Mouse (Mus musculus) c-Kit-positive CD71-positive TER-119-positive erythroid progenitor cells, embryonic 14.5 days (primary cell): ENCODE measurements at regions not wholly inside any gene's neighbourhood (a gene's known extent, or its start where the extent isn't known, plus 50 kb on each side); places are given as distances from the start of the nearest gene placed in this dataset.

Experiments
- DNase-seq: peaks from one replicate; pipeline ENCODE4 v3.0.0-alpha.2; 2013; ENCODE audit warnings: low spot score

DNA sequence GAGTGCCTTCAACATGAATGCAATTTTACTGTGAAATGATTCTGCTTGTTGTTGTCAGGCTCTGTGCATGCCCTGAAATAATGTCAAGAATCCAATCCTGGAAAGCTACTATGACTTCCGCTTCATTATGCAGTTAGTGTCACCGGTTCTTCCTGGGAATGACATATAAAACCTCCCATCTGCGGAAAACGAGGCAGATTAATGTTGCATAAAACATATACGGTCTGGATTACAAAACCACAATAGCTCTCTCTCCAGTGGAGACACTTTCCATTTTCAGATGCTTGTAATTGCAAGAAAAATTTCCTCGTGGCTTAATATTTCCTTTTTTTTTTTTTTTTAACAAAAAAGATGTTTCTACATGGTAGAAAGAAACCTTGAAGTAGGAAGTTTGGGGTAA, 198.2 kb upstream of the Chl1 start:
- no peak for DNase-seq

DNA sequence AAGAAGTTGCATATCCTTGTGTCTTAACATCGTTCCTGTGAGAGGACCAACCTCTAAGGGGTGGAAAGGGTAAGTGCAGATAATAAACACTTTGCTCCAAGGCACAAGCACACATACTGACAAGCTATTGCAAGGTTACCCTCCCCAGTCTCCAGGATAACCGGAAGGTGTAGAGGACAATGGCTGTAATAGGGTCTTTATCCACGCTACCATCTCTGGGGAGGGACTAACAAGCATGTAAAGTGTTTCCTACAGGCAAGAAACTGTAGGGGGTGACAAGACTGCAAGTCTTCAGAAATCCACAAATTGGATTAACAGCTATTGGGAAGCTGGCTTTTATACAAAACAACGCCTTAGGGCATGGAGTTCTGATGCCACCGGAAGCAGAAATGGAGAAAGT, 197.5 kb upstream of the Chl1 start:
- DNase-seq: no peak

DNA sequence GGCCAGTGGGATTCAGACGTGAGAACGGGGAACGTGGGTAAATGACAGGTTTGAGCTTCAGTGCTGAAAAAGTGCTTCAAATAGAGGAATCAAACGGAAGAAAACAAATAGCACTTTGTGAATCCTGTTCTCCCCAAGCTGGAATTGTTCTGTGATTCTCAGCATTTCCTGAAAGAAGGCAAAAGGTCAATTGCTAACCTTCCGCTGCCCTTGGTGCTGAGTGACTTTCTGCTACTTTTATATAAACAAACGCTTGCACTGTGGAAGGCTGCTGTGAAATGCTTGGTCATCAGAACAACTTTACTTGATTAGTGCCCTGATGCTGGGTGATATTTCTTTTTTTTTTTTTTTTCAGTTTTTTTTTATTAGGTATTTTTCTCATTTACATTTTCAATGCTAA, 192.3 kb upstream of the Chl1 start:
- no peak for DNase-seq

DNA sequence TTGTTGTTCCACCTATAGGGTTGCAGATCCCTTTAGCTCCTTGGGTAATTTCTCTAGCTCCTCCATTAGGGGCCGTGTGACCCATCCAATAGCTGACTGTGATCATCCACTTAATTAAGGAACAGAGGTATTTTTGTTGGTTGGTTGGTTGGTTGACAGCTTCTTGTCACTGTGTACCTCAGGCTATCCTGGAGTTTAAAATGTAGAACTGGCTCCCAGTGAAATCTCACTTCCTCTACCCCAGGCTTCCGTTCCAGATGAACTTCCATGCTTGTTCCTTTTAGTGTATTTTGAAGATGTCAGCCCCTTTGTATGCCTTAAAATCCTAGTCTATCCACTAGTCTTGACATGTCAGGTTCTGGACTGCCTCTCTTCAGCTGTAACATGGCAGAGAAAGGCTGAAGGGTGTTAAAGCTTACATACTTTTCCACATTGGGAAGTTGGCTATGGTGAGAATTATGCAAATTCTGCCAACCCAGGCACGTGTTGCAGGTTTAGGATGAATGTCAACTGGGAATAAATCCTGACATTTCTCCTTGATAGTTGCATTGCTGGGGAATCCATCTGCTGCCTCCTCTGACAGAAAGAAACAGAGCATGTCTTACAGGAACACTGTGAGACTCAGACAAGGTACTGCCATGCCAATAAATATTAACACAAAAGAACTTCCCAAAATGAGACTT, 191.6 kb upstream of the Chl1 start:
- no peak for DNase-seq

DNA sequence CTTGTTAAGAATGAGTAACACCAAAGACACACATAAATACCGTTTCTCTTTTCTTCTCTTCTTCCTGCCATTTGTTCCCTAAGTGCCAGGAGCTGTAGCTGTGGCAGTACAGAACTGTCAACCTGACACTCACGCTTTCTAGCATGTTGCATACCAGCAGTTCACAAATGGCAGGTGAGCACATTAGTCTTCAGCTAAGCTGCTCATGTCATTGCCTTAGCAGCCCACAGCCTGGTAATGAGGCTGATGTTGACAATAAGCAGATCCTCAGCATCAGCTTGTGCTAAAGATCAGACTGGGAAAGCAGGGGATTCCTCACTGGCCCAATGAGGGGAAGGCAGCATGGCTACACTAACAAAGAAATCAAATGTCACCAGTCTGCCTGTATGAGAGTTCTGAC, 190.4 kb upstream of the Chl1 start:
- no peak for DNase-seq

DNA sequence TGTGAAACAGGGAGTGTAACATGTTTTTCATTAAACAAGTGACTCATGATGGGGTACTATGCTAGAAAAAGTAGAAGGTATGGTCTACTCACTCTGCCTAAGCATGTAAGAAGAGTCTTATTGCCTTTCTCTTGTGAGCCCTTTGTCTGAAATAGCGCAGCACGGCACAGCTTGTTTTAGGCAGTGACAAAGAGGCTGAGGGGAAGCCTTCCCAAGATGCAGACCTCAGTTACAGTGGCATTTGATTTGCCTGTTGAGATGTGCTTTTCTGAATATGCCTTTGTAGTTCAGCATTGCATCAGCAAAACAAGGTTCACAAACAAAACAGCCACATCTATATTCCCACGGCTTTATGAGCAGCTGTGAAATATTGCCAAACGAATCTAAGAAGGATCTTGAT, 189.8 kb upstream of the Chl1 start:
- DNase-seq: no peak

DNA sequence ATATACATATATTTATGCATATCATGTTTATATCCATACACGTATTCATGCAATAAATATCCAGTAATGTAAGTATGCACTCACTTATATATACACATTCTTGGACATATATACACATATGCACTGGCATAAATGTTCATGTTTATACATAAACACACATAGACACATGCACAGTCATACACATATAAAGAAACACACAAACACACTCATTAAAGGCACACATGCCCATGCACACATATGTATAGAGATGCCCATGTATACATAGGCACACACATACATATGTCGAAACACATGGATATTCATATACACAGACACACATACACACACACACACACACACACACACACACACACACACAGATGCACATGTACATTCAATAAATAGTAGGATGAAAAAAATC, 189.3 kb upstream of the Chl1 start:
- no peak for DNase-seq

DNA sequence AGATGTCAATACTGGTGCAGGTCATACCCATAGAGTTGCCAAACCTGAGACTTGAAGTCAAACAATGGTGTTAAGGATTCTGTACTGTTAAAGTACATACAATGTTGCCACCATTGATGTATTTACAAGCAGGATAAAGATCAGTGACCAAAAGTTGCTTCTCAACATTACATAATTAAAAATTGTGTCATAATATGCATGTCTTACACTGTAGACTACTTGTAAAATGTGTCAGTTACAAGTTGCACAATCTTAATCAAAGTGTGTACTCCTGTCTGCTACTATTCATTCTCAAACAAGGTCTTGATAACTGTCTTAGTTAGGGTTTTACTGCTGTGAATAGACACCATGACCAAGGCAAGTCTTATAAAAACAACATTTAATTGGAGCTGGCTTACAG, 187.9 kb upstream of the Chl1 start:
- DNase-seq: no peak

DNA sequence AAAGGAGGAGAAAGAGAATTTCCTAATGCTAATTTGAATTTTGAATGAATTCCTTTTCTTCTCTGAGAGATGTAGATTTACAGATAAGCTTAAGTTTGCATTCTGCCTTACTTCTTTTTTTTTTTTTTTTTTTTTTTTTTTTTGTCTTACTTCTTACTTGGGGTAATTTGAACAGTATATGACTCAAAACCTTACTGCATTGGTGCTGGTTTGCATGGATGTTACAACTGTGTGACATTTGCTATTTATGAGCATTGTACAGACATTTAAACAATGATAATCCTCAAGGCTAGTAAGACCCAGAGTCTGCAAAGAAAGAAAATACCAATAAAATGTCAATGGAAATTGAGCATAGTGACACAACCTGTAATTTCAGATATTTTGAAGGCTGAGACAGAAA, 174.7 kb upstream of the Chl1 start:
- no peak for DNase-seq

DNA sequence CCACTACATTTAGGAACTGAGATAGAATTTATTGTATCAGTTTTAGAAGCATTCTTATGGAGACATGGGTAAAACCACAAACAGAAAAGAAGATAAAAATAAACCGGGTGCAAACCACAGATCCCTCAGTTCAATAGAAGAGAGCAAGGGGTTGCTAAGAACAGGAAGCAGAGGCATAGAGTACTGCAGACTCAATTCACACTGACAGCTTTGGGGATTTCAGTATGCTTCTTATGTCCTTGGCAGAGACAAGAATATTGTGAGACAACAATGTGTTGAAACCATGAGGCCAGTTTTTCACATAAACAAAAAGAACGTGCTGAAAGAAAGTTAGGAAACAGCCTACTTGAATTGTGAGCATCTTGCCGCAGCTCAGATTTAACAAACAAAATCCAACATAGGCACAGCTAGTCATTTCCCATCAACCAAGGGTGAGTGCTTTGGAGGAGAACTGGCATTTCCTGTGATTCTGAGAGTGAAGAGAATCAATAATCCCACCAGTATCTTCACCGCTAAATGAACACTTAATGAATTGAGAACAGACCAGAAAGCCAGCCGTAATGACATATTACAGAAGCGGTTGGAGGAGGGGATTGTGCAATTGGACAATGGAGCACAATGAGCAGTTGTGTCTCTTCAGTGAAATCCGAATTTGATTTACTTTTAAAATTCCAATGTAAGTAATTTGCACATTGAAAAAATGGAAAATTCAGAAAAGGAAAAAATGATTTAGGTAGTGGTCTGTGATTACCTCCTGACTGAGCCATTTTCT, 170.2 kb upstream of the Chl1 start:
- no peak for DNase-seq

DNA sequence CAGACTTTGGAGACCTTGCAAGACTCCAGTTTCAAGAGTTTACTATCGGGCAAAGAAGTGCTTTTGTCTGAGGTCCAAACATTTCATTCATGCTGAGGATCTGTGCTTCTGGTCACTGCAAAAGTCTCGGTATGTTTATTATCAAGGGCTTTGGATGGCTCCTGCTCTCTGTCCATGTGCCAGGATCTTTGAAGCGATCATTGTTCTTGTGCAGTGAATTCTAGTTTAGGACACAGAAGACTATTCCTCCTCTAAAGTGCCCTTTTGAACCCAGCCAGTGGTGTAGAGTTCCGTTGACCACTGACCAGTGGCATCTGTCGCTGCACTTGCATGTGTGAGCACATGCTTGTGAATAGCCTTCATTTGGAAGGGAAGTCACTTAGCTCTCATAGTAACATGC, 166.9 kb upstream of the Chl1 start:
- no peak for DNase-seq

DNA sequence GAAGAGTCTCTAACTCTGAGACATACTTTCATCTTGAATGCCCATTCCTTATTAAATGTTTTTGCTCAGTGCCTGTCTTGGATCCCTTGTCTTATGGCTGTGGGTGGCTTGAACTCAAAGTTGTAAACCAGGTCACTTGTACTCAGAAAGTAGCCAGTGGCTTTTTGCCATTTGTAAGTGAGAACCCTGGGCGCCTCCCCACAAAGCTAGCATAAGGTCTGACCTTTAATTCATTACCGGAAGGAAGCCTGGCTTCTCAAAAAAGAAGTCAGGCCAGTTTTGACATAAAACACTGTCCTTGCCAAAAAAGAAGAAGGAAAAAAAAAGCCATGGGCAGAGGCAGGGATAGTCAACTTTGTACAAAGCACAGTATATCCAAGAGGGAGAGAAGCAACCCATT, 166.0 kb upstream of the Chl1 start:
- DNase-seq: no peak

DNA sequence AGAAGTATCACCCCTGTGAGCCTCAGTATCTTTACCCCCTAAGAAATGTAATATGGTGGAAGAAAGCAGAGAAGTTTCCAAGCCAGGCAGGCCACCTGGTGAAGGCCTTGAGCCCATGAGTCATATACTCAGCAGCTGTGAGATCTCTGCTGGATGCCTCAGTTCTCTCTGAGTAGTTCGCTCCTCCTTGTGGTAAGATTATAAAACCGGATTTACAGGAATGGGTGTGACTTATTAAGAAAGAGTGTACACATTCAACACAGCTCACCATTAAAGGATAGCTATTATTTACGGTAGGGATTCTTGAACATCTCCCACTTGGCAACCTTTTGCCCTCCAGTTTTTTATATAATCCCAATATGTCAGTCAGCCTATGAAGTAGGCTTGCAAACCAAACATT, 165.2 kb upstream of the Chl1 start:
- no peak for DNase-seq

DNA sequence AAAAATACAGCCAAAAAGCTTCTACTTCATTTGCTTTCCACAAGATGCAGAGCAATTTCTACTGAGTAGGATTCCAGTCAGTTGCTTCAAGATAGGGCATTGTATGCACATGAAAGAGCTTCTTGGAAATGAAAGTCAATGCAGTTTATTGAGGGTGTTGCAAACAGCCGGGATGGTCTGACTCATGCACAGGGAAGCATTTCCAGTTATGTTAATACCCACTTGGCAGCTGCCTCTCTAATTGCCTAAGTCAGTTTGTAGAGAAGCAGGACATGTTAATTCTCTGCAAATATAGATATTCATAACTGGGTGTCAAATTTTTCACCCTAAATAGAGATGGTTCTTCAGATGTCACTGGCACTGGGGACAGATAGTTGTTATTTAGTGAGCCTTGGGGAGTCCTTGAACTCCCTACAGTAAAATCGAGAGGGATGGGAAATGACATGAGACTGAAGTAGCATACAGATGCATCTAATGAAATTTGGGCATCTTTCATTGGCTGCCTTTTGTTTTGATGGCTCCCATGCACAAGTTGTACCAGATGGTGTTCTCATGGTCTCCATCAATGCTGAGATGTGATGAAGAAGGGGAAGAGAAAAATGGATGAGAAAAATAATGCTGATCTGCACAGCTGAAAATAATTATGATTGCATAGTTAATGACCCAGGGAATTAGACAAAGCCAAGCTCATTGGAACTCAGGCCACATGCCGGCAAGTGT, 157.8 kb upstream of the Chl1 start:
- DNase-seq: no peak

DNA sequence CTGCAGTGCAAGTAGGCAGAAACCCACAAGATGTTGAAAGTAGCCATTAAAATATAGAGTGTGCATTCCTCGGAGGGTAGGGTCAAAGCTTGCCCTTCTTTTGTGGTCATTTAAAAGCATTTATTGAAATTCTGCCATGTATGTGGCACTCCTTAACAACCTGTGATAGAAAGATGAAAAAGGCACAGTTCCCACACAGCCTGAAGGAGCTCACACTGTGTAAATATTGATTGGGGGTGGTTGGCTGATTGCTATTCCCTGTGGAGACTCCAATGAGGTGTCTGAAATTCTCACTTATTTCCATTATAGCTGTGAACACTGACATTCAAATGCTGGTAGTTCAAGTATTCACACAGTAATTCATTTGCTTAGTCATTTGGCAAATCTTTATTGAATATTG, 157.0 kb upstream of the Chl1 start:
- DNase-seq: no peak

DNA sequence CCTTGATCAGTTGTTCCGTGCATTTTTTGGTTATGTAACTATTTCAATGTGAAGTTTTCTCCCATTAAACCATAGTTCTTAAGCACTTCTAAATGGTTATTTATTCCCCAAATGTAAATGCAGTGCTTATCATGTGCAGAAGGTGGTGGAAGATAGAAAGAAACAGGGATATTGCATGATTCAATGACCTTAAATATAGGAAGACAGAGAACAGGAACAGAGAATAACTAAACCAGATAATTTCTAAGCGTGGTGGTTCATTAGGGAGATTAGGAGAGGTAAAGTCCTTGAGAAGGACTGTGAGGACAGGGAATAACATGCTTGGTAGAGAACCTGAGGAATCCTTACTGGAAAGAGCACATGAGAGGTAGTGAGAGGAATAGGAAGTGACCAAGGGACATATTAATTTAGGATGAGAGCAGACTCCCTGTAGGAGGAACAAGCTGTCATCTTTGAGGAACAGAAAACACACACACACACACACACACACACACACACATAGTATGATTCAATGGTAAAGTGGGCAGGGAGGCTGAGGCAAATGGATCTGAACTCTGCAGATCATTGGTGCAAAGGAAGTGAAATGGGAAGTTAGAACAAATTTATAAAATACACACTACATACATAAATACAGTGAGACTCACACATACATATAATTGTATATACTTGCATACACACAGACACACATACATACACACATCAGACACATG, 143.4 kb upstream of the Chl1 start:
- DNase-seq: no peak

DNA sequence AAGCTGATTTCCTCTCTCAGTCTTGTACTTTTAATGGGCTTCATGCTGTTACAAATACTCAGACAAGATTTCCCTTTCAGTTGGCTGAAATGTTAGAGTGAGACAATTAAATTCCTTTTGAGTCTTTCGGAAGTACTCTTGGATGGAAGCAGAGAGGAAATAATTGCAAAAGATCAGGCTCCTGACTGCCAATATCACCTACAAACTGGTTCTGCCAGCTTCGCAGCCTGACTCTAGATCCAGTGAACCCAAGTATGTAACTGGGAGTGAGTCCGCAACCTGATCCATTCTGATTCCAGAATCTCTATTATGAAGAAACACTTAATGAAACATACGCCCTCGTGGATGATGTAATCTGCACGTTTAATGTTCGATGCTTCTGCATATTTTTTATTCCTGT, 135.4 kb upstream of the Chl1 start:
- no peak for DNase-seq

DNA sequence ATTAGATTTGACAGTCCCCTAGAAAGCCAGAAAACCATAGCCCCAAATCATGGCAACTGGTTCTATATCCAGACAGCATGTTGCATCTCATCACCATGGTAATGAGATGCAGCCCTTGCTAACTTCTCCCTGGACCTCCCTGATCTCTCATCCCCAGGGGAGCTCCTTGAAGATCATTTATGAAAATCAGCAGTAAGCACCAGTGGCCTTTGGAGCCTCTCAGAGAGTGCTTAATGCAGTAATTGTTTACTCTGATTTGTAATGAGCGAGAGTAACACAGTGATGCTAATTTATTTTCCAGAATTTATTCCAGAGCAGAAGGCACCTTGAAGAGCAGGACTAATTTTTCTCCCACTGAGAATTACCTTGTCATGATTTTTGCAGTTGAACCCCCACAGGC, 133.1 kb upstream of the Chl1 start:
- DNase-seq: no peak

DNA sequence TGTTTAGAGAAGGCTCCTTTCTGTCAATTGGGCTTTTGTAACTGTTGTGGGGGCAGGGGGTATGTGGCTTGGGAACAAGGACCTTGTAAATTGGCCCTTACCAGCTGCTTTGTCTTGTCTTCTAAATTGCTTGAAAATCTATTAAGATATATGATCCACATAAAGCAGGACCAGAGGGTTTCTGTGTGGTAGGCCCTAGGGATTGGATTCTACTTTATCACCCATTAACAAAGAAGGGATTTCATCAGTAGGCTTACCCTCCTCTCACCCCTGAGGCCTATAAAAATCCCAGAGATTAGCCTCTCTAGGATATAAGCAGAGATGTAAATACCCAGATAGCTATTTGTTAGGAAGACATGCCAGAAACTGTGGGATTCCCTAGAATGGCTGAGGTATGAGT, 132.3 kb upstream of the Chl1 start:
- DNase-seq: no peak

DNA sequence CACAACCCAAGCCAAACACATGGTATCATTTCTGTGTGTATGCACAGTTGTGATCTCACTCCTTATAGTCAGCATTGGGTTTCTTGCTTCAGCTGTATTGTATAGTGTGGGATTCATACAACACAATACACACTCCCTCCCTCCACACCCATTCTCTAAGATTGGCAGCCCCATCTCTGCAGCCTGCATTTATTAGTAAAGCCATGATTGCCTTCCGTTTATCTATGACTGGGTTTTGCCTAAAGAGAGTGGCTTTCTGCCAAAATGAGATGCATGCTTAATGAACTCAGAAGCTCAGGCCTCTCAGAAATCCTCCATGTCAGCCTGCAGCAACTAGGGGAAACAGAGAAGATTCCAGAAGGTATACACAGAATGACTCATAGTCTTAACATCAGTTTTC, 129.4 kb upstream of the Chl1 start:
- no peak for DNase-seq

DNA sequence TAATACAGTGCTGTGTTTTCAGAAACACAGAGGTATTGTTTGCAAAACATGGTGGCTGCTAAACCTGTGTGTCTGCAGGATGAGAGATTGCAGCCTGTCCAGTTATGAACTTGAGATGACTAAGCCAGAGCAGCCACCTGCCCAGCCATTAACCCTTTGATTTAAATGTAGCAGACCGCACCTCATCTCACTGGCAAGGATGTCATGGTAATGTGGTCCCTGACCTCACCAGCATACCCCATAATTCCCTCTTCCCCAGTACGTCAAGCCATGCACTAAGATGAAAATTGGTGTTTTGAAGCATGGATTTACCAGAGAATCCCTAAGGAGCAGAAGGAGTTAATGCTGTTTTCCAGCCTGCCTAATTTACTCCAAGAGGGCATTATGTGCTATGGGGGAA, 128.5 kb upstream of the Chl1 start:
- DNase-seq: no peak

DNA sequence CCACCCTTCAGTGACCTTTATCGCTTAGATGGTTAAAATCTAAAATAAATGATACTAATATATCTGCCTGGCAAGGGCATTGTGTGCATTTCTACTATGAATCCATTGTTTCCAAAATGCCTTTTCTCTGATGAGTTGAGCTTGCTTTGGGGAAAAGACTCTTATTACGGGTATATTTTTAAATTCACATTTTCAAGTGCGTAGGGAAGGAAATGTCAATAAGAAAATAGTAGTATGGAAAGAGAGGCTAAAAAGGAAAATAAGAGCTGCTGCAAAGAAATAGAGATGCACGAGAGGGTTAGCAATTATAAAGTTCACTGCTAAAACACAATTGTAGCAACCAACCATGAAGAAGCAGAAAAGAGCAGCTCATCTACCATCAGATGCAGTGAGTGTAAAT, 123.8 kb upstream of the Chl1 start:
- DNase-seq: no peak

DNA sequence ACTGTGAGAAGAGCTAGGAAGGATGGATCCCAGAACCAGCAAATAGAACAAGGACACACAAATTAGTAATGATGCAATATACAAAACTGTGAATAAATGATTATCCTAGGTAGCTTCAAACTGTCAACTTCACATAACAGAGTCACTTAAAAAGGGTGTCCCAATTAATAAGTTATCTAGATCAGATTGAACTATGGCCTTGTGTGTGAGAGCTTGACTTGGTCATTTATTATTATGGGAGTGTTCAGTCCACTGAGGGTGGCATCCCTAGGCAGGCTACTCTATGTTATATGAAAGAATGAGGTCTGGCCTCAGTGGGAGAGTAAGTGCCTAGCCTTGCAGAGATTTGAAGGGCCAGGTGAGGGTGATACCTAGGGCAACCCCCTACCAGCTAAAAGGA, 104.4 kb upstream of the Chl1 start:
- DNase-seq: no peak
